Mouse (Mus musculus): Measurements from ENCODE around the gene Ptprt. TPM values are rescaled to one million over a fixed set of nuclear protein-coding genes. Genes with fewer than 3 reads are reported as not detected.
"Not testable (repeated sequence)": the region's sequence is repeated elsewhere in the genome, so short reads cannot be mapped to it uniquely, and the experiment has no call there.

The Ptprt gene
- total and polyA plus RNA-seq, 3 experiments = 0.02 to 0.36 (median 0.08) TPM

- no peak for TF ChIP-seq POLR2A (IDR thresholded peaks at IDR 0.05; ENCODE audit: insufficient read depth, low read depth, low read length)
- Histone ChIP-seq H3K4me1 (ENCODE audit: control insufficient read depth, insufficient read depth, low read length) (no peaks in the 10 kb centered on the region), H3K27me3 (ENCODE audit: control insufficient read depth, insufficient read depth, low read length) (no peaks in the 10 kb centered on the region), H3K36me3 (ENCODE audit: control insufficient read depth, insufficient read depth, low read length) (no peaks in the 10 kb centered on the region), H3K9ac (ENCODE audit: low read depth, low read length) (no peak overlapping the region), H3K4me3 (no peak overlapping the region), H3K27ac (no peak overlapping the region), H3K79me2 (replicated peaks; ENCODE audit: control insufficient read depth, insufficient read depth, low read length) (no peaks in the 10 kb centered on the region)
- WGBS = 74% methylated on average over 5 of the region's 5 CpGs
- intact Hi-C loops (cut with DNase I) = no loop called here
- DNase-seq = no peak
Observed at GRCm38 (mm10) chr2:162197316-162197715, 463.6 kb downstream of the Ptprt start.

- intact Hi-C loops (cut with DNase I) = no loop called here
- Histone ChIP-seq H3K79me2 (replicated peaks; ENCODE audit: control insufficient read depth, insufficient read depth, low read length) (no peaks in the 10 kb centered on the region), H3K27ac (no peak overlapping the region), H3K4me1 (ENCODE audit: control insufficient read depth, insufficient read depth, low read length) (no peaks in the 10 kb centered on the region), H3K27me3 (ENCODE audit: control insufficient read depth, insufficient read depth, low read length) (no peaks in the 10 kb centered on the region), H3K9ac (ENCODE audit: low read depth, low read length) (no peak overlapping the region), H3K4me3 (no peak overlapping the region), H3K36me3 (ENCODE audit: control insufficient read depth, insufficient read depth, low read length) (no peaks in the 10 kb centered on the region)
- TF ChIP-seq CTCF (IDR thresholded peaks at IDR 0.05) = no peak
- no peak for TF ChIP-seq EP300 (IDR thresholded peaks at IDR 0.05; ENCODE audit: insufficient read depth, low read depth, low read length)
- no peak for TF ChIP-seq POLR2A (IDR thresholded peaks at IDR 0.05; ENCODE audit: insufficient read depth, low read depth, low read length)
- no peak for DNase-seq
- WGBS = 82% methylated on average over 20 of the region's 20 CpGs
Observed at GRCm38 (mm10) chr2:162182621-162183475, 478.1 kb downstream of the Ptprt start.

GRCm38 (mm10) chr2:162181826-162182225 is 479.1 kb downstream of the Ptprt start:
- Histone ChIP-seq H3K36me3 (ENCODE audit: control insufficient read depth, insufficient read depth, low read length) (no peaks in the 10 kb centered on the region), H3K79me2 (replicated peaks; ENCODE audit: control insufficient read depth, insufficient read depth, low read length) (no peaks in the 10 kb centered on the region), H3K4me1 (ENCODE audit: control insufficient read depth, insufficient read depth, low read length) (no peaks in the 10 kb centered on the region), H3K27ac (no peak overlapping the region), H3K9ac (ENCODE audit: low read depth, low read length) (no peak overlapping the region), H3K27me3 (ENCODE audit: control insufficient read depth, insufficient read depth, low read length) (no peaks in the 10 kb centered on the region), H3K4me3 (no peak overlapping the region)
- WGBS = 77% methylated on average over 2 of the region's 2 CpGs
- TF ChIP-seq POLR2A (IDR thresholded peaks at IDR 0.05; ENCODE audit: insufficient read depth, low read depth, low read length) = no peak
- TF ChIP-seq CTCF (IDR thresholded peaks at IDR 0.05) = no peak
- no peak for TF ChIP-seq EP300 (IDR thresholded peaks at IDR 0.05; ENCODE audit: insufficient read depth, low read depth, low read length)
- no peak for DNase-seq
- intact Hi-C loops (cut with DNase I) = no loop called here

GRCm38 (mm10) chr2:162172529-162172928 is 488.4 kb downstream of the Ptprt start:
- intact Hi-C loops (cut with DNase I) = no loop called here
- Histone ChIP-seq H3K9ac (ENCODE audit: low read depth, low read length) (no peak overlapping the region), H3K4me1 (ENCODE audit: control insufficient read depth, insufficient read depth, low read length) (no peaks in the 10 kb centered on the region), H3K36me3 (ENCODE audit: control insufficient read depth, insufficient read depth, low read length) (no peaks in the 10 kb centered on the region), H3K27me3 (ENCODE audit: control insufficient read depth, insufficient read depth, low read length) (no peaks in the 10 kb centered on the region), H3K79me2 (replicated peaks; ENCODE audit: control insufficient read depth, insufficient read depth, low read length) (no peaks in the 10 kb centered on the region), H3K4me3 (no peak overlapping the region), H3K27ac (no peak overlapping the region)
- TF ChIP-seq POLR2A (IDR thresholded peaks at IDR 0.05; ENCODE audit: insufficient read depth, low read depth, low read length) (no peak), CTCF (IDR thresholded peaks at IDR 0.05) (no peak), EP300 (IDR thresholded peaks at IDR 0.05; ENCODE audit: insufficient read depth, low read depth, low read length) (no peak)
- DNase-seq = no peak
- WGBS = 61% methylated on average over 1 of the region's 1 CpGs

- H3K27me3 ChIP-seq (ENCODE audit: control insufficient read depth, insufficient read depth, low read length) = no peaks in the 10 kb centered on the region
- no peaks in the 10 kb centered on the region for H3K36me3 ChIP-seq (ENCODE audit: control insufficient read depth, insufficient read depth, low read length)
- no peak overlapping the region for H3K9ac ChIP-seq (ENCODE audit: low read depth, low read length)
- H3K79me2 ChIP-seq (replicated peaks; ENCODE audit: control insufficient read depth, insufficient read depth, low read length) = no peaks in the 10 kb centered on the region
- no peaks in the 10 kb centered on the region for H3K4me1 ChIP-seq (ENCODE audit: control insufficient read depth, insufficient read depth, low read length)
- no peak overlapping the region for H3K27ac ChIP-seq
- no peak for DNase-seq
- intact Hi-C loops (cut with DNase I) = no loop called here
- 78% methylated on average over 3 of the region's 3 CpGs for WGBS
- H3K4me3 ChIP-seq = no peak overlapping the region
- TF ChIP-seq EP300 (IDR thresholded peaks at IDR 0.05; ENCODE audit: insufficient read depth, low read depth, low read length) = no peak
- no peak for TF ChIP-seq CTCF (IDR thresholded peaks at IDR 0.05)
- no peak for TF ChIP-seq POLR2A (IDR thresholded peaks at IDR 0.05; ENCODE audit: insufficient read depth, low read depth, low read length)
Observed at GRCm38 (mm10) chr2:162141845-162142411, 519.0 kb downstream of the Ptprt start.

GRCm38 (mm10) chr2:162136176-162136575 is 524.8 kb downstream of the Ptprt start:
- H3K79me2 ChIP-seq (replicated peaks; ENCODE audit: control insufficient read depth, insufficient read depth, low read length); H3K36me3 ChIP-seq (ENCODE audit: control insufficient read depth, insufficient read depth, low read length); H3K9ac ChIP-seq (ENCODE audit: low read depth, low read length); H3K27me3 ChIP-seq (ENCODE audit: control insufficient read depth, insufficient read depth, low read length); intact Hi-C loops (cut with DNase I); H3K4me1 ChIP-seq (ENCODE audit: control insufficient read depth, insufficient read depth, low read length); H3K4me3 ChIP-seq; H3K27ac ChIP-seq; DNase-seq: not testable (repeated sequence)
- 93% methylated on average over 3 of the region's 3 CpGs for WGBS

Data from heart, adult 2 months (tissue).